Mouse (Mus musculus) testis, postnatal 14 days (tissue): ENCODE results near the gene Spata21.
"Not testable (repeated sequence)": the region's sequence is repeated elsewhere in the genome, so short reads cannot be mapped to it uniquely, and the experiment has no call there.

ENCODE experiments used
- DNase-seq: peaks from one replicate; pipeline ENCODE4 v3.0.0; 2021; ENCODE audit warnings: low spot score

Gene Spata21

GRCm38 (mm10) chr4:141130704-141131342 is 42.7 kb downstream of the Spata21 start:
- DNase-seq: no peak

GRCm38 (mm10) chr4:141131531-141132061 is 43.5 kb downstream of the Spata21 start:
- DNase-seq: no peak

GRCm38 (mm10) chr4:141132191-141132590 is 44.1 kb downstream of the Spata21 start:
- no peak for DNase-seq

GRCm38 (mm10) chr4:141133227-141133626 is 45.1 kb downstream of the Spata21 start:
- no peak for DNase-seq

- DNase-seq: no peak
Measured at GRCm38 (mm10) chr4:141134031-141134441, 45.9 kb downstream of the Spata21 start.

GRCm38 (mm10) chr4:141134751-141135530 is 46.8 kb downstream of the Spata21 start:
- no peak for DNase-seq

- DNase-seq: no peak
Measured at GRCm38 (mm10) chr4:141136126-141136525, 48.0 kb downstream of the Spata21 start.

GRCm38 (mm10) chr4:141137740-141138139 is 49.6 kb downstream of the Spata21 start:
- not testable (repeated sequence) for DNase-seq

GRCm38 (mm10) chr4:141138425-141139115 is 50.4 kb downstream of the Spata21 start:
- no peak for DNase-seq

- DNase-seq: peak; percentile 99
Measured at GRCm38 (mm10) chr4:141139116-141139970, 51.2 kb downstream of the Spata21 start, which contains the start of gene Szrd1. Gene Szrd1 (minus strand): TSS chr4:141139775.

GRCm38 (mm10) chr4:141140354-141140753 is 52.2 kb downstream of the Spata21 start:
- DNase-seq: not testable (repeated sequence)

- DNase-seq: no peak
Measured at GRCm38 (mm10) chr4:141140967-141141366, 52.8 kb downstream of the Spata21 start.

GRCm38 (mm10) chr4:141142285-141142811 is 54.2 kb downstream of the Spata21 start:
- DNase-seq: no peak

- not testable (repeated sequence) for DNase-seq
Measured at GRCm38 (mm10) chr4:141145124-141145523, 57.0 kb downstream of the Spata21 start.

- no peak for DNase-seq
Measured at GRCm38 (mm10) chr4:141146491-141147033, 58.4 kb downstream of the Spata21 start.

GRCm38 (mm10) chr4:141147112-141148008 is 59.2 kb downstream of the Spata21 start, which contains the start of gene Fbxo42:
Gene Fbxo42 (plus strand): TSS chr4:141147913.
- DNase-seq: peak; percentile 92

GRCm38 (mm10) chr4:141148009-141148801 is 60.1 kb downstream of the Spata21 start:
- no peak for DNase-seq

GRCm38 (mm10) chr4:141149116-141149515 is 61.0 kb downstream of the Spata21 start:
- no peak for DNase-seq

GRCm38 (mm10) chr4:141157485-141157884 is 69.4 kb downstream of the Spata21 start:
- no peak for DNase-seq
